Comparison of ENCODE assay signal across 8 mouse cellular contexts in the genomic region with DNA sequence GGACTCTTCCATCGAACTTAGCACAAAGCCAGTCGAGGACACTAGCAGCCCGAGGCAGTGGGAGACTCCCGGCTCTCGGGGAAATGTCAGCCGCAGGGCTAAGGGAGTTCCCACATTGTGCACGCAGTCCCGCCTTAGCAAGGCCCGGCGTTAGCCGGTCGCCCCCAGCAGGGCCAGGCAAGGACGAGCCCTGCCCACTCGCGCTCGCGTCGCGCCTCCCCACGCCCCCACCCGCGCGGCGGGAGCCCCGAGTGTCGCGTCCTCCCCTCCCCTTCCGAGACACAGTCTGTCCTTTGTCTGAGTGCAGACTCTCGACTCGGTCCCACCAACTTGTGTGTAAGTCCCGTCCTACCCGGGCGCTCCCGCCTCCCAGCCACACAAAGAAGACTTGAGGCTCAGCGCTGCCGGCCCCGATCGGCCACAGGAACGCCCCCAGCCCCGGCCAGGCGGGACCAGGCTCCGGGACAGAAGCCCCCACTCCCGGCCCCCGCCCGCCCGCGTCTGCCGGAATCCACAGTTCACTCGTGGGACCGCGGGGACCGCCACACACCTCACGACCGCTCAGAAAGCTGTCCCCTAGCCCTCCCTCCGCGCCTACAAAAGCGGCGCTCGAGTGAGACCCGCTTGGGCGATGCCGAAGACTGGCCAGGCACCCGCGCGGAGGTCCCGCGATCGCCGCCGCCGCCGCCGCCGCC. TPM values are rescaled to one million over a fixed set of nuclear protein-coding genes. Genes with fewer than 3 reads are reported as not detected.
DNase-seq lines count a peak whose midpoint lies in the region; ATAC-seq and TF ChIP-seq lines count a peak whose summit lies in the region.

No protein-coding gene starts in this region.

- peak overlapping the region; percentile 87 to 98 for H3K27ac ChIP-seq in heart, embryonic 14.5 days (replicated peaks in 1 of 2; ENCODE audit: control insufficient read depth in 1 of 2, insufficient read depth in 1 of 2, low read depth in 2 of 2, low read length in 2 of 2)
- peak overlapping the region; percentile 92 for H3K27ac ChIP-seq in liver, embryonic 14.5 days
- H3K27ac ChIP-seq in stomach, embryonic 16.5 days (ENCODE audit: low read length) = peak overlapping the region; percentile 99

- H3K9me3 ChIP-seq in heart, embryonic 14.5 days (ENCODE audit: control insufficient read depth, low read length) = no peaks in the 10 kb centered on the region
- no peaks in the 10 kb centered on the region for H3K9me3 ChIP-seq in liver, embryonic 14.5 days (ENCODE audit: control insufficient read depth, low read length)
- H3K9me3 ChIP-seq in stomach, embryonic 16.5 days (replicated peaks; ENCODE audit: control insufficient read depth, low read length) = no peaks in the 10 kb centered on the region

- TF ChIP-seq CTCF in liver, embryonic 14.5 days (IDR thresholded peaks at IDR 0.05; ENCODE audit: low read depth) = no peak

- peak overlapping the region; percentile 82 for H3K4me2 ChIP-seq in heart, embryonic 14.5 days (ENCODE audit: low read length)
- H3K4me2 ChIP-seq in liver, embryonic 14.5 days (ENCODE audit: low read depth) = peak overlapping the region; percentile 86
- peak overlapping the region; percentile 68 for H3K4me2 ChIP-seq in stomach, embryonic 16.5 days (ENCODE audit: low read depth, low read length)

- ATAC-seq in heart, embryonic 14.5 days (ENCODE audit: insufficient number of reproducible peaks, insufficient read depth, low FRiP score, low read depth) = peak; percentile 68
- ATAC-seq in liver, embryonic 14.5 days (ENCODE audit: insufficient read depth) = peak; percentile 28
- ATAC-seq in stomach, embryonic 16.5 days (ENCODE audit: insufficient read depth, low FRiP score) = peak; percentile 70

- peak overlapping the region; percentile 57 to 84 for H3K4me3 ChIP-seq in heart, embryonic 14.5 days (ENCODE audit: control insufficient read depth in 1 of 2, insufficient read depth in 1 of 2, low read depth in 1 of 2, low read length in 2 of 2)
- H3K4me3 ChIP-seq in liver, embryonic 14.5 days (ENCODE audit: insufficient read depth in 1 of 2, low read depth in 2 of 2, low read length in 2 of 2) = peak overlapping the region; percentile 89 to 99
- H3K4me3 ChIP-seq in stomach, embryonic 16.5 days (replicated peaks; ENCODE audit: low read length) = peak overlapping the region; percentile 96

- no peaks in the 10 kb centered on the region for H3K36me3 ChIP-seq in heart, embryonic 14.5 days (ENCODE audit: control insufficient read depth, insufficient read depth, low read length)
- no peaks in the 10 kb centered on the region for H3K36me3 ChIP-seq in liver, embryonic 14.5 days (replicated peaks; ENCODE audit: control insufficient read depth, insufficient read depth, low read depth)
- H3K36me3 ChIP-seq in stomach, embryonic 16.5 days (ENCODE audit: control insufficient read depth, insufficient read depth, low read length) = no peaks in the 10 kb centered on the region

- no peak for TF ChIP-seq EP300 in liver, embryonic 14.5 days (IDR thresholded peaks at IDR 0.05; ENCODE audit: low read depth)

- H3K4me1 ChIP-seq in heart, embryonic 14.5 days (ENCODE audit: control insufficient read depth in 2 of 2, insufficient read depth in 2 of 2, low read length in 2 of 2) = peaks cover 0 to 3% of the 10 kb centered on the region in 2 experiments; a peak in 1 of 4 replicates
- peaks cover 6 to 12% of the 10 kb centered on the region in 2 experiments for H3K4me1 ChIP-seq in liver, embryonic 14.5 days (replicated peaks; ENCODE audit: control insufficient read depth in 2 of 2, insufficient read depth in 2 of 2, low read length in 1 of 2)
- 0 out of 2 replicates have a peak, but pooled peaks cover 4% of the 10 kb centered on the region for H3K4me1 ChIP-seq in stomach, embryonic 16.5 days (ENCODE audit: control insufficient read depth, insufficient read depth, low read length)

- WGBS in heart, embryonic 14.5 days = under 1% methylated on average over 69 of the region's 74 CpGs
- WGBS in liver, embryonic 14.5 days (ENCODE audit: insufficient replicate concordance) = under 1% methylated on average over 68 of the region's 74 CpGs
- WGBS in stomach, embryonic 16.5 days = under 1% methylated on average over 73 of the region's 74 CpGs

- no peaks in the 10 kb centered on the region for H3K27me3 ChIP-seq in heart, embryonic 14.5 days (ENCODE audit: control insufficient read depth, insufficient read depth, low read length)
- H3K27me3 ChIP-seq in liver, embryonic 14.5 days (ENCODE audit: control insufficient read depth, insufficient read depth, low read length) = no peaks in the 10 kb centered on the region
- H3K27me3 ChIP-seq in stomach, embryonic 16.5 days (ENCODE audit: control insufficient read depth, insufficient read depth, low read length) = no peaks in the 10 kb centered on the region

- DNase-seq in CD4-positive helper T cell, adult 2 months (ENCODE audit: low read depth, low spot score) = peak; percentile 80
- DNase-seq in c-Kit-negative CD71-positive TER-119-positive erythroid progenitor cells, embryonic 14.5 days (ENCODE audit: low read depth, low spot score) = peak; percentile 56
- peak; percentile 22 for DNase-seq in fibroblast of lung, adult 2 months (ENCODE audit: low read depth)
- peak; percentile 65 to 80 for DNase-seq in kidney, postnatal 25 days
- DNase-seq in liver, embryonic 14.5 days (ENCODE audit: low read depth in 3 of 3, low spot score in 3 of 3) = peak; percentile 45 to 55 (median 48)
- peak; percentile 87 for DNase-seq in neural tube, embryonic 10.5 days (ENCODE audit: extremely low spot score, low spot score)

- H3K9ac ChIP-seq in heart, embryonic 14.5 days (ENCODE audit: low read length) = peak overlapping the region; percentile 95
- H3K9ac ChIP-seq in liver, embryonic 14.5 days (replicated peaks) = peak overlapping the region; percentile 100
- H3K9ac ChIP-seq in stomach, embryonic 16.5 days (ENCODE audit: low read length) = peak overlapping the region; percentile 99

RNA-seq across cellular contexts. Expression of a gene that starts 0.9 kb away (rescaled TPM):
- polyA plus RNA-seq in heart, embryonic 14.5 days (2014; fragmentation: Nextera tagmentation; extraction: Ambion mirVana) = 41.2 and 45.8 TPM in 2 replicates
- polyA plus RNA-seq in liver, embryonic 14.5 days (2012; rRNA removed) = 35.3 and 69.3 TPM in 2 replicates
- 46.2 and 49.1 TPM in 2 replicates for polyA plus RNA-seq in liver, embryonic 14.5 days (2014; fragmentation: Nextera tagmentation; extraction: Ambion mirVana)
- polyA plus RNA-seq in stomach, embryonic 16.5 days (2015; fragmentation: Nextera tagmentation; extraction: Ambion mirVana) = 59.4 and 64.4 TPM in 2 replicates

Comparison
In these comparisons a context has a peak if more than half of its experiments do, and no peak if none do; other contexts are left out.
1. Peak in every context shown above with its lines: DNase-seq, ATAC-seq, H3K4me3 ChIP-seq and H3K27ac ChIP-seq.
2. DNase-seq: peak in every context shown above with its lines; median percentile 87 in neural tube, embryonic 10.5 days; 80 in CD4-positive helper T cell, adult 2 months; 72 in kidney, postnatal 25 days; 56 in c-Kit-negative CD71-positive TER-119-positive erythroid progenitor cells, embryonic 14.5 days; 48 in liver, embryonic 14.5 days; 22 in fibroblast of lung, adult 2 months.